In genomic region chr19:25475806-25476205, GRCm38 (mm10) we compare ENCODE assay signal across 18 mouse cellular contexts. TPM values are rescaled to one million over a fixed set of nuclear protein-coding genes. Genes with fewer than 3 reads are reported as not detected.
A peak's percentile ranks its signal among the peaks of the same experiment; 100 is the strongest.
DNase-seq lines count a peak whose midpoint lies in the region; ATAC-seq and TF ChIP-seq lines count a peak whose summit lies in the region.
"Not testable (repeated sequence)": the region's sequence is repeated elsewhere in the genome, so short reads cannot be mapped to it uniquely, and the experiment has no call there.
"Had no signal": no experiment of that assay in that cellular context is flagged by ENCODE, and none has a peak within 500 bp of the region (broad histone marks: within the 10 kb centered on the region; RNA-seq: fewer than 3 reads in every experiment).

No protein-coding gene starts in this region.

- WGBS in heart, postnatal 0 days, result 57% methylated on average over 4 of the region's 4 CpGs
- 65% methylated on average over 4 of the region's 4 CpGs for WGBS in kidney, postnatal 0 days
- WGBS in lung, adult 2 months, result 60% methylated on average over 4 of the region's 4 CpGs

- ATAC-seq in heart, postnatal 0 days (ENCODE audit: insufficient read depth, low read depth); kidney, postnatal 0 days (replicated peaks; ENCODE audit: low FRiP score, low read depth): not testable (repeated sequence)

- peak; percentile 91 for TF ChIP-seq CTCF in E14TG2a.4 (conservative IDR thresholded peaks at IDR 0.05; ENCODE audit: low read length)
- TF ChIP-seq CTCF in heart, postnatal 0 days (IDR thresholded peaks at IDR 0.05; ENCODE audit: low read depth), result peak; percentile 23; the same call in 1 of the 2 replicates
- TF ChIP-seq CTCF in kidney, postnatal 0 days (IDR thresholded peaks at IDR 0.05; ENCODE audit: low read depth), result peak; percentile 55
- peak; percentile 39; the same call in 1 of the 2 replicates for TF ChIP-seq CTCF in lung, adult 2 months (IDR thresholded peaks at IDR 0.05; ENCODE audit: insufficient read depth, low read length)
- TF ChIP-seq CTCF in testis, adult 2 months (IDR thresholded peaks at IDR 0.05; ENCODE audit: control insufficient read depth, insufficient read depth, insufficient replicate concordance, low read depth, low read length), result peak; percentile 79; the same call in 1 of the 2 replicates

- not testable (repeated sequence) for H3K9ac ChIP-seq in heart, postnatal 0 days (replicated peaks; ENCODE audit: low read depth, low read length); kidney, postnatal 0 days (ENCODE audit: low read depth, low read length)

- H3K4me3 ChIP-seq in E14TG2a.4 (replicated peaks; ENCODE audit: low read length); heart, postnatal 0 days (ENCODE audit: low read depth, low read length); kidney, postnatal 0 days (replicated peaks; ENCODE audit: low read depth, low read length); lung, adult 2 months (replicated peaks; ENCODE audit: extremely low read depth, low read depth, low read length); testis, adult 2 months (ENCODE audit: control insufficient read depth, low read depth, low read length): not testable (repeated sequence)

- H3K9me3 ChIP-seq in E14TG2a.4 (ENCODE audit: low read length), result peaks cover 26% of the 10 kb centered on the region
- H3K9me3 ChIP-seq in heart, postnatal 0 days (replicated peaks; ENCODE audit: control insufficient read depth, low read length); kidney, postnatal 0 days (replicated peaks; ENCODE audit: low read length): not testable (repeated sequence)

- H3K4me1 ChIP-seq in E14TG2a.4 (replicated peaks; ENCODE audit: low read depth, low read length), result peaks cover 33% of the 10 kb centered on the region
- H3K4me1 ChIP-seq in heart, postnatal 0 days (ENCODE audit: control insufficient read depth, insufficient read depth); kidney, postnatal 0 days (replicated peaks; ENCODE audit: insufficient read depth, low read length); lung, adult 2 months (ENCODE audit: control insufficient read depth, insufficient read depth, low read length); testis, adult 2 months (ENCODE audit: control insufficient read depth, insufficient read depth, low read length): not testable (repeated sequence)

- not testable (repeated sequence) for H3K27ac ChIP-seq in heart, postnatal 0 days (ENCODE audit: low read depth); kidney, postnatal 0 days; testis, adult 2 months (ENCODE audit: control insufficient read depth, insufficient read depth, low read depth, low read length)

- not testable (repeated sequence) for TF ChIP-seq EP300 in heart, postnatal 0 days (IDR thresholded peaks at IDR 0.05; ENCODE audit: low read depth)

- not testable (repeated sequence) for H3K27me3 ChIP-seq in E14TG2a.4 (ENCODE audit: insufficient read depth, low read length); heart, postnatal 0 days (ENCODE audit: control insufficient read depth, insufficient read depth, low read length); kidney, postnatal 0 days (ENCODE audit: insufficient read depth, low read length); testis, adult 2 months (ENCODE audit: control insufficient read depth, insufficient read depth, low read length)

- peak; percentile 61 for DNase-seq in R1 (ENCODE audit: low read depth, low spot score)
- DNase-seq in cerebellum, postnatal 14 days, result peak; percentile 8 to 33
- not testable (repeated sequence) for DNase-seq in heart, postnatal 0 days (ENCODE audit: low spot score); kidney, postnatal 0 days (ENCODE audit: low spot score); lung, adult 2 months

- H3K36me3 ChIP-seq in E14TG2a.4 (ENCODE audit: insufficient read depth, low read length); heart, postnatal 0 days (replicated peaks; ENCODE audit: control insufficient read depth, insufficient read depth, low read length); kidney, postnatal 0 days (ENCODE audit: insufficient read depth, low read length); testis, adult 2 months (ENCODE audit: control insufficient read depth, insufficient read depth, low read length): not testable (repeated sequence)

- H3K4me2 ChIP-seq in heart, postnatal 0 days (ENCODE audit: low read depth, low read length); kidney, postnatal 0 days (ENCODE audit: low read length): not testable (repeated sequence)

- TF ChIP-seq POLR2A in lung, adult 2 months (IDR thresholded peaks at IDR 0.05; ENCODE audit: borderline replicate concordance, extremely low read depth, low read depth, low read length); testis, adult 2 months (IDR thresholded peaks at IDR 0.05; ENCODE audit: control insufficient read depth, low read depth, low read length): not testable (repeated sequence)

RNA-seq across cellular contexts. Expression of gene Dmrt1, which starts 29.6 kb away (rescaled TPM):
- not detected in 2 replicates for total RNA-seq in heart, postnatal 0 days (2014; rRNA removed; ENCODE audit: low replicate concordance)
- polyA plus RNA-seq in heart, postnatal 0 days (2015; fragmentation: Nextera tagmentation; extraction: Ambion mirVana), result not detected in 2 replicates
- not detected in 2 replicates for polyA plus RNA-seq in kidney, postnatal 0 days (2015; fragmentation: Nextera tagmentation; extraction: Ambion mirVana)
- not detected in 2 replicates for polyA plus RNA-seq in lung, adult 2 months (2012; rRNA removed)
- 9.0 and 9.7 TPM in 2 replicates for polyA plus RNA-seq in testis, adult 2 months (2012; rRNA removed)
- total RNA-seq: adrenal gland, postnatal 36 days; gastrocnemius, postnatal 4 days; heart, postnatal 25 days; layer of hippocampus, postnatal 25 days; left cerebral cortex, postnatal 25 days; megakaryocyte progenitor cell, adult 5-6 weeks had no signal
- polyA plus RNA-seq: activated CD4-positive, CD25-positive, alpha-beta regulatory T cell, adult 4 months; erythroblast, embryonic 14.5 days; large intestine, adult 2 months; lung, embryonic 16.5 days; neural tube, embryonic 15.5 days had no signal

Comparison
In these comparisons a context has a peak if more than half of its experiments do, and no peak if none do; other contexts are left out.
1. CTCF ChIP-seq: peak in every context shown above with its lines; median percentile 91 in E14TG2a.4; 79 in testis, adult 2 months; 55 in kidney, postnatal 0 days; 39 in lung, adult 2 months; 23 in heart, postnatal 0 days.